Mouse (Mus musculus): ENCODE measurements around the gene Olfr801. TPM values are rescaled to one million over a fixed set of nuclear protein-coding genes. Genes with fewer than 3 reads are reported as not detected.

The Olfr801 gene
- not detected for total RNA-seq (2021)
- long read RNA-seq, experiment 1, result 0 reads
- long read RNA-seq, experiment 2, result 0 reads

GRCm38 (mm10) chr10:129673765-129674164 is at the start of gene Olfr801:
Gene Olfr801 (minus strand): TSS chr10:129673865.
- no peak for DNase-seq

DNA sequence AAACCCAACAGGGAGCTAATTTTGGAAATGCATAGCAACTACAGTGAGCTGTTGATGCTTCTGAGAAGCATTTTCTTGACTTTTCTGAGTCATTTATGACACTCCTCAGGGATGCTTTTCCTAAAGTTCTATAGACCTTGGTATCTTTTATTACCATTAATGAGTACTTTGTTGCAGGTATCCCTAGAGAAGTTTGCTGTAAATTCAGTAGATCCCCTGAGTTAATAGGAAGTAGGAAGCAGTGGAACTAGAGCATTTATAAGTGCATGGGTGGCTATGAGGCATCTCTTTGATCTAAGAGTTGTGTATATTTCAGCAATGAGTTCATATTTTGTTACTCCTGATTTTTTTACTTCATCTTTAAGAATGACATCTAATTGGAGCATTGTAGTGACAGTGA is 29.2 kb upstream of the Olfr801 start, which contains the start of gene Olfr804:
Gene Olfr804 (plus strand): TSS at position 301 of the 400 bp plus-strand sequence.
- DNase-seq, result no peak

DNA sequence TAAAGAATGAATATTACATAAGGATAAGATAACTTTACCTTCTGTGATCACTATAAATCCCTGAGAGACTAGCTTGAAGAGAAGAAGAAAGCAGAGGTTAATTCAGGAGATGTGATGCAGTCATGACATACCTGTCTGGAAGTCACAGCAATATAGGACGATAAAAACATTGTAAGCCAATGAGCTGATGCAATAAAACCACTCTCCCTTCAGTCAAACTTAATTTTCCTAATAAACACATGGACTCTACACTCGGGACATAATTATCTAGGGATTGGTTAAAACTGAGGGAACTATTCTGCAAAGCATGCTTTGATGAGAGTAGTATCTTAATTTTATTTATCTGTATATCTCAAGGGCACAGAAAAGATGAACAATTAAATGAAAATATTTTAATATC is 20.5 kb upstream of the Olfr801 start, which contains the start of gene Olfr803:
Gene Olfr803 (minus strand): TSS at position 101 of the 400 bp plus-strand sequence.
- DNase-seq, result no peak

DNA sequence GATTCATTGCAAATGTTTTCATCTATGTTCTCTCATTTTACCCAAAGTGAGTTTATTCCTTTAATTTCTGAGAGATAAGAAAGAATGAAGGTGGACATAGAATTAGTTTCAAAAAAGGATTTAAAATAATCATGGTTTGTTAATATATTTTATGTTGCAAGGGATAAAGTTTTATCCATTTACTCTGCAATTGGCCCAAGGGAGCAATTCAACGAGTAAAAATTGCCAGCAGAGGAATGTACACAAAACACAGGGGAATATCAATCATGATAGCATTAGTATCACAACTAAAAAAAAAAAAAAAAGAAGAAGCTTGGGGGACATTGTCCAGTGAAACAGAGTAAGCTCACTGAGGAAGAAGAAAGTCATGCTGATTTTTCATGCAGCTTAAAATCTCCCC is 14.4 kb upstream of the Olfr801 start, which contains the start of gene Olfr802:
Gene Olfr802 (minus strand): TSS at position 101 of the 400 bp plus-strand sequence.
- DNase-seq, result no peak

DNA sequence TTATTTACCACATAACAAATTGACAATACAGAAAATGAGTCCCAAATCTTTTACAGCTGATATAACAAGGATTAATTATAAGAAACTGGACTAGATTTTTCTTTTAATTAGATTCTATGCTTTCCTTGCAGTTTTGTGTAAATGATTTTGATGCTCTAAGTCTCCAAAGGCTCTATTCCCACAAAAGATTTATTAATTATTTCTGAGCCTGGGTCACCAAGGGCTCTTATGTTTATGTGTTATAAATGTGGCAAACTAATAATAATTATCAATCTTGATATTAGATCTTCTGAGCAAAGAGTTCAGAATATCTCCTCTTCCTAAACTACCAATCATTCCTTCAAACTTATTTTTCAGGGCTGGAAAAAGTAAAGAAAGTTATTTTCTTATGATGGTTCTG is 16.3 kb downstream of the Olfr801 start, which contains the start of gene Olfr800:
Gene Olfr800 (plus strand): TSS at position 301 of the 400 bp plus-strand sequence.
- no peak for DNase-seq

- no peak for DNase-seq
Observed at GRCm38 (mm10) chr10:129651763-129652162, 21.9 kb downstream of the Olfr801 start.

- no peak for DNase-seq
Observed at GRCm38 (mm10) chr10:129637184-129637583, 36.5 kb downstream of the Olfr801 start, which contains the start of gene Olfr799. Gene Olfr799 (plus strand): TSS chr10:129637484.

DNA sequence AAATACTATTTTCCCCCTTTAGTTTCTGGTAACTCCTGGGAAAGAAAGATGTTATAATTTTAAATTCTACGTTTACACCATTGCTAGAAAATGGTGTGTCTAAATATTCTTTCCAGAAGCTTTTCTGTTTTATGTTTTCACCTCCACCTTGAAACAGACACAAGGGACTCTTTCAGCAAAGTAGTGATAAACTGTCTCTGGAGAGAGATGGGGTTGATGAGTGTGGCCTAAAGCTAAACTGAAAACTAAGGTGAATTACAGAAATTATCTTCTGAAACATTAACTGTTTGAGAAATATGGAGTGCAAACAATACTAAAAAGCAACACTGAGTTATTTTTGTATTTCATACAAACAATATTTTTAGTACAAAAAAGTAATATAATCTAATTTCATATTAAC is 45.8 kb downstream of the Olfr801 start, which contains the start of gene Olfr798:
Gene Olfr798 (minus strand): TSS at position 101 of the 400 bp plus-strand sequence.
- no peak for DNase-seq

DNA sequence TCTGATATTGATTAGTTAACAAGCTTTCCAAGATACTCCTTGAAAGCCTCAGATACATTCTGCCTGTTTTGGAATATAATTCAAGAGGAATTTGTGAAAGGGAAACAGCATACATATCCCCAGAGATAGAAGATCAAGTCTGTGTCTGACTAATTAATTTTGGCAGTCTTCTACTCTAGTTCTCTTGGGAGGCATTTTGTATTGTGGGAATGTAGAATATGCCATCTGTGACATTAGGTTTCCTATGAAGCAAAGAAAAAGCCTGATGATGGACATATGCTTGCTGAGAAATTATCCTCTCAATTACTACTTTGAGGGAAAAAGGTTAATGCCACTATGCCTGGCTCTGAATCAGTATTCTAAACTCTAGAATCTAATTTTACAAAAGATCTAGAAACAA is 50.4 kb downstream of the Olfr801 start:
- no peak for DNase-seq

DNA sequence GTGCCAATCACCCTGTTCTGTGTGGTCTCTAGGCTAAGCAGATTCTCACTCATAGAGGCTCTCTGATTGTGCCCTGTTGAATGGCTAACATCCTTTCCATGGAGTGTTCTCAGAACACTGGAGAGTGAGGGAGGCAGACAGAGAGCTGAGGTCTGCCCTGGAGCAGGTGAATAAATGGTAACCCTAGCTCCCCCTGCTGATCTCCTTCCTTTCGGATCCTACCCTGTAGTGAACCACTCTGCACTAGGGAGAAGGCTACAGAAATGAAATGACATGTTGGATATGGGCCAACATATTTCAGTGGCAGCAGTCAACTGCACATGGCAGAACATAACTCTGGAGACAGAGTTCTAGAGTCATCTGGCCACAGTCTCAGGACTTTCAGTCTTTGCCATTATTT is 51.9 kb downstream of the Olfr801 start:
- no peak for DNase-seq

Other genes with a start within 250 kb of the Olfr801 start
- gene Olfr786, start 246.6 kb downstream of the Olfr801 start, total RNA-seq (2021), result not detected
- gene Olfr787, start 212.0 kb downstream of the Olfr801 start, total RNA-seq (2021), result not detected
- gene Olfr788, start 202.9 kb downstream of the Olfr801 start, total RNA-seq (2021), result not detected
- not detected for gene Olfr789, start 189.1 kb downstream of the Olfr801 start, total RNA-seq (2021)
- gene Olfr790, start 175.4 kb downstream of the Olfr801 start, total RNA-seq (2021), result not detected
- gene Olfr791, start 152.1 kb downstream of the Olfr801 start, total RNA-seq (2021), result not detected
- not detected for gene Olfr792, start 134.7 kb downstream of the Olfr801 start, total RNA-seq (2021)
- gene Olfr794, start 106.2 kb downstream of the Olfr801 start, total RNA-seq (2021), result not detected
- gene Olfr796, start 61.3 kb downstream of the Olfr801 start, total RNA-seq (2021), result not detected
- not detected for gene Olfr798, start 45.9 kb downstream of the Olfr801 start, total RNA-seq (2021)
- gene Olfr799, start 36.4 kb downstream of the Olfr801 start, total RNA-seq (2021), result not detected
- not detected for gene Olfr800, start 16.2 kb downstream of the Olfr801 start, total RNA-seq (2021)
- not detected for gene Olfr802, start 14.3 kb upstream of the Olfr801 start, total RNA-seq (2021)
- not detected for gene Olfr803, start 20.4 kb upstream of the Olfr801 start, total RNA-seq (2021)
- not detected for gene Olfr804, start 29.3 kb upstream of the Olfr801 start, total RNA-seq (2021)
- not detected for gene Olfr805, start 55.5 kb upstream of the Olfr801 start, total RNA-seq (2021)
- not detected for gene Olfr806, start 68.1 kb upstream of the Olfr801 start, total RNA-seq (2021)
- gene Olfr807, start 83.9 kb upstream of the Olfr801 start, total RNA-seq (2021), result not detected
- gene Olfr808, start 91.6 kb upstream of the Olfr801 start, total RNA-seq (2021), result not detected
- not detected for gene Olfr809, start 100.8 kb upstream of the Olfr801 start, total RNA-seq (2021)
- gene Olfr810, start 121.1 kb upstream of the Olfr801 start, total RNA-seq (2021), result not detected
- gene Olfr811, start 130.5 kb upstream of the Olfr801 start, total RNA-seq (2021), result not detected
- gene Olfr812, start 172.2 kb upstream of the Olfr801 start, total RNA-seq (2021), result not detected
- not detected for gene Olfr813, start 181.5 kb upstream of the Olfr801 start, total RNA-seq (2021)
- not detected for gene Olfr814, start 206.0 kb upstream of the Olfr801 start, total RNA-seq (2021)
- gene Olfr815, start 232.0 kb upstream of the Olfr801 start, total RNA-seq (2021), result not detected
- gene Olfr816, start 241.7 kb upstream of the Olfr801 start, total RNA-seq (2021), result not detected